Mouse (Mus musculus): ENCODE measurements around the gene Fgfr3.

The Fgfr3 gene

DNA sequence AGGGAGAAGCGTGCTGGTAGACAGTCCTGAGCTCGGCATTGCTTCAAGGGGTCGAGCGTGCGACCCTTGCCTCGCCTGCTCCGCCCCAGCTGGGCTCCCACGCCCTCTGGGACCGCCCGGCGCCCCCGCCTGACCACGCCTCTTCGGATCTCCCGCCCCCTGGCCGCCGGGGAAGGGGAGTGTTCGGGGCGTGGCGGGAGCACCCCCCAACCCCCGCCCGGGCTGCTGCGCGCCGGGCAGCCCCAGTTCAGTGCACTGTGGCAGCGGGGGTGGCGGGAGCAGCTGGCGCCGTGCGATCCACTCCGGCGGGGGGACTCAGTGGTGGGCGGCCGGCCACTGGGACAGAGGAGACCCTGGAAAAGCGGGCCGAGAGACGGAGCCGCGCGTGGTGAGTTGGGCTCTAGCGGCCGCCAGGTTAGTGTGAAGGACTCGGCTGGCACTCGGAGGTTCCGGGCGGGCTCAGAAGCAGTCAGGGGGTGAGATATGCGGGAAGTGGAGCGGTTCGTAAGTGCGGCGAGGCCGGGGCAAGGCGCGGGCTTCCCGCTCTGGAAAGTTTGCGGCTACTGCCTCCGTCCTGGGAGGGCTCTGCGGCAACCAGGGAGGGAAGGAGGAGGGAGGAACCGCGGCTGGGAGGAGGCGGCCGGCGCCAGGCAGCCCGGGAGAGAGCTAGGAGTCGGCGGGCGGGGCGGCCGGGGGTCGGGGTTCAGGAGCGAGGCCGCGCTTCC is at the start of gene Fgfr3:
Gene Fgfr3 (plus strand): TSS at position 134 of the 725 bp plus-strand sequence.
- no peak for DNase-seq (ENCODE audit: low spot score)

DNA sequence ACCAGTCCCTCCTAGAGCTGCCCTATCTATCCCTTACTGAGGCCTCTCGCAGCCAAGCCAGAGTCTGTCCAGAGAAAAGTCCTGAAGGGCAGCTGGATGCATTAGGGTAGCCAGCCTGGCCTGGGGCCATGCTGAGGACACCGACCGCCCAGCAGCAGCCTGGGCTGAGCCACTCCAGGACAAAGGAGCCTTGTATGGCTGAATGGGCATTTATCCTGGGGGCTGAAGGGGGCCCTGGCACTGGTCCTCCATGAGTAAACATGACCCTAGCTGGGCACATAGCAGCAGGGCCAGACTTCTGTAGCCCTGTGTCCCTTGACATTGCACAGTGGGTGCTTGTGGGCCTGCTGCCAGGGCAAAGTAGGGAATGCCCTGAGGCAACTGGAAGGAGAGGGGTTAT is 47.0 kb upstream of the Fgfr3 start:
- no peak for DNase-seq (ENCODE audit: low spot score)

DNA sequence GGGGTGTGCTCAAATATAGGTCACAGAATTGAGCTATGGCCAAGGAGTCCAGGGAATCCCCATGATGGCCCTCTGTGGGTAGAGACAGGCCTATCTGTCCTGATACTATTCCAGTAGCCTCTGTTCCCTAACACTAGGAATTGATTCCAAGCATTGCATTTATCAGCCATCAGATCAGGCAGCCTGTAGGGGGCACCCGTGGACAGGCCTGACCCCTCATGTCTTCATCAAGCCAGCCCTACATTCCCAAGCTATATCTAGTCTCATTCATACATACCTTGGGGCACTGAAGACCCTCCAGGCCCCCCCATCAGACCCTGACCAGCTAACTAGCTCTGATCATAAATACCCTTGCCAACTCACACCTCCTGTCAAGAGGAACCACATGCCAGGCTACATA is 45.5 kb upstream of the Fgfr3 start:
- no peak for DNase-seq (ENCODE audit: low spot score)

DNA sequence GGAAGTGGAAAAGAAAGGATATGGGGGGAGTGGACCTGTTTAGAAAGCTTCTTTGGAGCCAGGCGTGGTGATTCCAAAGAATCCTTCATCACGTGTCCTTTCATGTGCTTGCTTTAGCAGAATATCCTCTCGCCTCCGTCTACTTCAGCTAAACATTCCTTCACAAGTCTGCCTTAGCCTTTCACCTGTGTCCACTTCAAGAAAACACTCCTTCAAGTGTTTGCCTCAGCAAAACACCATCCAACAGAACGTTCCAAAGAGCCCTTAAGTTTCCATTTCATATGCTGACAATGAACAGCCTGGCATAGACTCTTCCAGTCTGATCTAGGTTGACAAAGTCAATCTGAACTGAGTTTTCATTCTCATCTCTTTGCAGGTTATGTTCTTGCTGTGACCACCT is 43.2 kb upstream of the Fgfr3 start:
- no peak for DNase-seq (ENCODE audit: low spot score)

DNA sequence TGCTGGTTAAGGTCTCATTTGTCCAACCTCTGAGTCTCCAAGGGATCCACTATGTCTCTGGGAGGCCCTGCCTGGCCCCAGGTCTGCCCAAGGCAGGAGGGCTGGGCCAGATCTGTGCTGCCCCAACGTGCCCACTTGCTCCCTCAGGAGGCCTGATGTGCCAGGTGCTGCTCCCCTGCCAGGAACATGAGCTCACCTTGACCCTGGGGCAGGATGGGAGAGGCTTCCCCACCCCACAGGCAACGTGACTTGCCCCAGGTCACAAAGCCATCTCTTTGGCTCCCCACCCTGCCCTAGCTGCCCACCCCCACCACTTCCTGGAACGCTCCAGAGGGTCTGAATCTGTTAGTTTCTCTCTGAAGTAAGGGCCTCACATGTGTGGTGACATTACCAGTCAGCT is 40.4 kb upstream of the Fgfr3 start:
- no peak for DNase-seq (ENCODE audit: low spot score)

DNA sequence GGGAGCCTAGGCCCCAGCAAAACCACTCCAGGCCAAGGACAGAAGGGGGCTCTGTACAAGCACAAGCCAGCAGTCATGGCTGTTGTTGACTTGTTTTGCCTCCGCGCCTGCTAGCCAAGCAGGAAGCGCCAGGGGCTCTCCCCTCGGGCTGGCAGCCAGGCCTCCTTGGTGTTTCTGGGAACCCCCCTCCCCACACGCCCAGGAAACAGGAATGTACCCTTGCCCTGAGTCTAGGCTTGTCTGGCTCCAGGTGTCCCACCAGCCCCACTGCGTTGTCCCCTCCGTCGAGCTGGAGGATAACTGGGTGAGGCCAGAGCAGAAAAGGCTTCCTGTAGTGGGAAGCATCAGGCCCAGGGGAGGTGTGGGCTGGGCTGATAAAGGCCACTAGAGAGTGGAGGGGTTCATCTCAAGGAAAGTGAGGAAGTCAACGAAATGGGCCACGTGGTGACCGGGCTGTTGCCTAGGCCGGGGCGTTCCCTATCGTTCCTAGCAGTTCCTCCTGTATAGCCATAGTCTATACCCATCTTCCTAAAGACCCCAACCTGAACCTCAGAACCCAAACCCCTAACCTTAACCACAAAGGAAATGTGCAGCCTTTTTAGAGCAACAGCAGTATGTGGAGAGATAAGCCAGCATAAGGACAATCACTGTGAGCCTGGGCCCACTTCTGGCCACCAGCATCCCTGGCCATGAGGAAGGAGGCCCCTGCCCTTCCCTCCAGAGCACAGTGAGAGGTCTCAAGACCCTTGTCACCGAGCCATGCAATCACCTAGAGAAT is 39.7 kb upstream of the Fgfr3 start:
- DNase-seq (ENCODE audit: low spot score) = no peak

DNA sequence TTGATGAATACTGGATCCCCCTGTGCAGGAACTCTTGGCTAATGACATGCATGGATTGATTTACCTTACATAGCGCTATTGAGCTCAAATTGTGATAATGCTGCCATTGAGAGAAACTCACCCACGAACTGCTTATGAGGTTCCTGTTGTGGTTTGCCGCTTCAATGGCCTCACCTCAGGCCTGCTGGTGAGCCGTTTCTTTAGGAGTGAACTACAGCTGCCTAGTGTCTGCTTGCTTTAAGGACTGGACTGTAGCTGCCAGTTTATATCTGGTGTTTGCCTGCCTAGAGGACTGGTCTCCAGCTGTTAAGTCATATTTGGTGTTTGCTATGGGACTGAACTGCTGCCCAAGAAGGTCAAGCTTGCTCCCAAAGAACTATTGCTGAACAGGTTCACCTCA is 38.5 kb upstream of the Fgfr3 start:
- no peak for DNase-seq (ENCODE audit: low spot score)

DNA sequence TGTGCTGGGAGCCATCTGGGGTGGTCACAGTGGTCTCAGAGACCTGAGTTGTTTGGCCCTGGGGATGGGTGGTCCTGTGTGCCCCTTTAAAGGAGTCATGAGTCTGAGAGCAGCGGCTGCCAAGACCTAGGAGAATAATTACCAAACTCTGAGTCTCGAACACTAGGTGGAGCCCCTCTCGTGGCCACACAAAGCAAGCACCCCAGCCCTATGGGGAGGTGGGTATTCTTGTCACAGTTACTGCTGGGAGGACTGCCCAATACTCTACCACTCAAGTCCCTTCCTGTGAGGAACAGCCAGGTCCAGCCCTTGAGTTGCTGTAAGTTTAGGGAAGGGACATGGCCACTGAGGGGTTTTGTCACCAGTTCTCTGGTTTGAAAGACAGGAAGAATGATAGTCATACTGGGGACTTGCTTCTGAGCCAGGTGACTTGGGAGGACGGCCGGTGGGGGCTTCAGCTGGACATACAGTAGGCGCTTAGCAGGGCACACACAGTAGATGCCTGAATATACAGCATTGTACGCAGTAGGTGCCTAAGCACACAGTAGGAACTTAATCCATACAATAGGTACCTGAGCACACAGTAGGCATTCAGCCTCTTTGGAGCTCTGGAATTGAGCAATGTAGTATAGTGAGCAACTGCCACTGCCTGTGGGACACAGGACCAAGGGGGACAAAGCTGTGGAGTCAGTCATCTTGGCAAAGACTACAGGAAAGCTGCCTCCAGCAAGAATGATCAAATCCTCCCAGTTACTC is 37.4 kb upstream of the Fgfr3 start:
- DNase-seq (ENCODE audit: low spot score) = no peak

DNA sequence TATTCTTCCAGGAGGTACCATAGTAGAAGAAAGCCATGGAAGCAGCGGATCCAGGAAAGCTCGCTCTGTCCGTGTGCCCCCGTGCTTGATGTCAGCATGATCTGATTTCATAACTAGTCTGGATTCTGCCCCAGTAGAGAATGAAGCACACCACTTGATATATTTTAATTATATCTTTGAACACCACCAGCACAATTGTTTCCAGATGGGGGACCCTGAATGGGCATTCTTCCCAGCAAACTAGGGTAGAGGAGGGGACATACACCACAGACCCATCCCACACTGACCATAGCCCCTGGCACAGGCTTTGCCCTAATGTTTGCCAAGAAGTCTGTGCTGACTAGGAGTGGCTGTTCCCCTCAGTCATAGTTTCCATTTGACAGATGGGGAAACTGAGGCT is 36.5 kb upstream of the Fgfr3 start:
- DNase-seq (ENCODE audit: low spot score) = no peak

DNA sequence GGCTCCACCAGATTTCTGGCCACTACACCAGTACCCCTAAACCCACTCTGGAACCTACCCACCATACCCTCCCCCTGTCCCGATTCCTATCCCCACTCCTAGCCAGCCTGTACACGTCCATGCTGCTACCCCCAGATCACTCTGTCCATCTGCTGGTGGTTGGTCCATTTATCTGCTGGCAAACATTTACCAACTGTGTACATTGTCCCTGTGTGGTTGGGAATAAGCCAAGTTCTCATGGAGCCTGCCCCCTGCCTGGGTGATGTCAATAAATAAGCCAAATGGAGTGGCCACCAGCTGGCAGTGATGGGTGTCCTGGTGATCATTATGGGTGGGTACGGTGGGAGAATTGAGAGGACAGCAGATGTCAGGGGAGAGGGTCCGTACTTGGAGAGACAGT is 34.3 kb upstream of the Fgfr3 start:
- DNase-seq (ENCODE audit: low spot score) = no peak

DNA sequence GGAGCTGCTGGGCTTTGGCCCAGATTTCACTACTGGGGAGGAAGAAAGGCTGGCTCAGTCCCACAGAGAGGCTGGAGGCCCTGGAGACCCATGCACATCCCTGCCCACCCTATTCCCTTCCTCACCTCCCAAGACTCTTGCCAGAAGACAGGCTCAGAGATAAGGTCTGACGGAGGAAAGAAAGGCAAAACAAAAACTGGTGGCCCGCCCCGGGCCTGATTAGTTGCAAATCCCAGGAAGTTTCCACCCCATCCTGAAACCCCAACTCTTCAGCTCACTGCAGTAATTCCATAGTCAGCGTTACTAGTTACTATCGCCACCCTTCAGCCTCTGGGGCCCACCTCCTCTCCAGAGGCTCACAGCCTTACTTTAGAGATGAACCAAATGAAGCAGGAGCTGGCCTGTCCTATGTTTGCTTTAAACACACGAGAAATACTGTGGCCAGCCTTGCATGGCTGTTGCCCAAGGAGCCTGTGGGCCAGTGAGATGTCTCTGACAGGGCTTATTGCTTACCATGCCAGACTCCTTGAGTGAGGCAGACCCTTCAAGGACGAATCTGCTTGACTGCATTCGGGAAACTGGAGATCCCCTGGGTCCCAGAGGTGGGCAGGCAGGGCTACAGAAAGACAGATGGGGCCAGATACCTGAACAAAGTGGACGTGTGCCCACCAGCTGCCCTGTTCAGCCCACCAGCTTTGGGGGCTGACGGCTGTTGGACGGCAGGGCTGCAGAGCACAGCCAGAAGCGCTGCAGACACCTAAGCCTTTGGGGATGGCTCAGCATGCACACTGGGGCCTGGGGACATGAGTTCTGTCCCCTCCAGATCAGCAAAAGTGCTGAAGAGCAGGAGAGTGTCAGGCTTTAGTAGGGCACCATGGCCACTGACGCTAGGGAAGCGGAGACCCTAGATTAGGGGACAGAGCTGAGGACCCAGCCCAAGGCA is 32.9 kb upstream of the Fgfr3 start:
- no peak for DNase-seq (ENCODE audit: low spot score)

DNA sequence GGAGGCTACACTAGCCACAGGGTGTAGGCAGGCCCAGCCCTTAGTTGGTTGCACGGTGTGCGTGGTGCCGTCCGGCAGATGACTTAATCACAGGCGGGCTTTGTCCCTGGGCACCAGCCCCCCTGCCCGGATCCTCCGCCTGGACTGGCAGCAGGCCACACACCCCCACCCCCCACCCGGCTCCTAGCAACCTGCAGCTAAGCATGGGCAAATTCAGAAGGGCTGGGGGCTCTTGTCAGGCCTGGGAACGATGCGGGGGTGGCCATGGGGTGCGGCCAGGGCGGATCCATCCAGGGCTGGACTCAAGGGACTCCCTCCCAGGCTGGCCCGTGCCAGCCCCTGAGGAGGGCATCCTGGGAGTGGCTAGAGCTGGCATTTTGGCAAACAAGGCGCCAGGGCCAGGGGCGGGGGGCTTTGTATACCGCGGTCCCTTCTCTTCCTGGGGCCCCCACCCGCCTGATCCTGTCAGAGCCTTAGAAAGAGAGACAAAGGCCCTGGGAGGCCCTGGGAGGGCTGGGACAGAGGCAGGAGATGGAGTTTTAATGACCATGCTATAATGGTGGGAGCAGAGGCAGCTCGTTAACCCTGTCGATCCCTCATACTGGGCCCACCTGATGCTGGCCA is 32.1 kb upstream of the Fgfr3 start:
- no peak for DNase-seq (ENCODE audit: low spot score)

DNA sequence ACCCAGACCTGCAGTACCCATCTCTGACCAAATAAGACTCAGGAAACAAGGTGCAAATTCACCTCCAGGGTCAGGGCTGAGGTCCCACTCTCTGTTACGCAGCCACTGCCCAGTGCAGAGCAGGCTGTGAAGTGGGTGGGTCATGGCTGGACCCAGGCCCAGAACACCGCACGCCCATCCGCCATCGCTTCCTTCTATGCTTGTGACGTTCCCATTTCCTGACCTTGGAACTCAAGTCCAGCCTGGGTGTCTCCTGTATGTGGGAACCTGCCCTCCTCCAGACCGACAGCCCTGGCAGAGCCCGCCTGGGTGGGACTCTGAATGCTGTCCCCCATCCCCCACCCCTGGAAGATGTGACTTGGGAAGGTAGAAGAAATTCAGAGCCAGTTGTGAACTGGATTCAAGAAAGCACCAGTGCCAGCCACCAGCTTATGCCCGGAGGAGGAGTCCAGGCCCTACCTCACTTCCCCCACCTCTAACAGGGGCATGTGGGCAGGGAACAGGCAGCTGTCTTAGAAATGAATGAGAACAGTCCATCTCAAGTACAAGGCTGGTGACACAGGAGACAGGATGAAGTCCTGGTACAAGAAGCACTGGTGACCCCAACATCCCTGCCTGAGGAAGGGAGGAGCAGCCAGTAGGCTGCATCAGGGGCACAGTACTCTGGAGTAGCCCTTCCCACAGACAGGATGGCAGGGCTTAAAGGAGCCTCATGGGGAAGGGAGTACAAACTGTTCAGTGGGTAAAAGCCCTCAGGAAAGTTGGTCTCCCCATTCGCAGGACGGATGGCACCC is 31.4 kb upstream of the Fgfr3 start:
- no peak for DNase-seq (ENCODE audit: low spot score)

DNA sequence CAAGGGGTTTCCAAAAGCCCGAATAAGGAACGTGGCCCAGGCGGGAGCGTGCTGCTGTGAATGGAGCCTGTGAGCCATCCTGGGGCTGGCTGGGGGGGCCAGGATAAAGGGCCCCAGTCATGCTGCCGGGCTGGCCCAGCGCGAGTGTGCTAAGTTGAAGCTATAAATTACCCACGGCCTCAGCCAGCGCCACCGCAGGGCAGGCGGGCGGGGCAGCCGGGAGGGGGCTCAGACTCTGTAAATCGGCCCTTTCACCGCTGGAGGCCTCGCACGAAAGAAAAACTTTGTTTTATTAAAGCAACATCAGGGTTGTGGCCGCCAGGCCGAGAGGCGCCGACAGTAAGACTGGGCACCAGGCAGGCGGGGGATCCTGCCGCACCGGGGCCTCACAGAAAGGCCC is 29.1 kb upstream of the Fgfr3 start:
- DNase-seq (ENCODE audit: low spot score) = no peak

DNA sequence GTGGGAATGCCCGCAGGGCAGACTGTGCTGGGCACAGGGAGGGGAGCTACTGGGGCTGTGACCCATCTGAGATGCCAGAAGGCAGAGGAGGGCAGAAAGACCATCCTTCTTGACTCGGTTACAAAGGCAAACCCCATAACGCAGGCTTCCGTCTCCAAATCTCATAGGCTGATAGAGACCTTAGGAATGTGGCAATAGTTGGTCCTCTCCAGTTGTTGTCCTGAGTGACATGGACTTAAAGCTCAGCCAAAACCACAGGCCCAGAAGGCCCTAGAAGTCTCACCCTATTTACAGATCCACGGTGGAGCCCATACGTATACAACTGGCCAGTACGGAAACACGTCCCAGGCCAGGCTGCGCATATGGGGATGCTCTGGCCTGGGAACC is 27.0 kb upstream of the Fgfr3 start:
- DNase-seq (ENCODE audit: low spot score) = no peak

DNA sequence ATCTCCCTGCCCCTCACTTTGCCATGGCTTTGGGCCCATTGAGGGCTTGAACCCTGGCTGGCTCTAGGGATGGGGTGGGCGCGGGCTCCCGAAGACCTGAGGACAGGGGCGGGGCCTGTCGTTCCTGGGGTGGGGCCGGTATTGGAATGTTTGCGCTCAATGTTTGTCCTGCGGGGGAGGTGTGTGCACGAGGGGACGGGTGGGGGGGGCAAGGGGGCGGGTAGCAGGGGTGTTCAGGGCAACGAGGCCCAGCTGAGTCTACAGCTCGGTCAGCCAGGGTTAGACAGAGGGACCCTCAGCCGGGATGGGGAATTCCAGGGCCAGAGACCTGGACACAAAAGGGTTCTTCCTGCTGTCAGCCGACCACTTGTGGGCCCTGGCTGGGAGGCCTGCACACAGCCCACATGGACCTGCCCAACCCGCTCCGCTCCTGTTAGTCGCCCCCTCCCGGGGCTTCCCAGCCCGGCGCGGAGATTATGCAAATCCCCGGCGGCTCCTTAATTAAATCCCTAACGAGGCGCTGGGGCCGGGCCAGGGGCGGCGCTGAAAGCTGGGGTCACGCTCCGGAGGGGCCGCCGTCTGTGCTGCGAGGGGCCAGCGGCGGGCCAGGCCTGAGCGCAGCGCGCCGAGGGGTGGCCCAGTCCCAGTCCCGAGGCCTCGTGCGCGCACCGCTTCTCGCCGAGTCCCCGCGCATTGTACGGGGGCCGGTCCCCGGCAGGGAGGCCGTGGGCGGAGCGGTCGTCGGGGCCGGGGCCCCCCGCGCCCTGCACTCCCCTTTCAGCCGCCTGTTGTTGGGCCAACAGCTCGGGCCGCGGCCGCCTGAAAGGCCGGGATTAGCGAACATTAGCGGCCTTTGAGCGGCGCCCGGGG is 26.4 kb upstream of the Fgfr3 start:
- no peak for DNase-seq (ENCODE audit: low spot score)

DNA sequence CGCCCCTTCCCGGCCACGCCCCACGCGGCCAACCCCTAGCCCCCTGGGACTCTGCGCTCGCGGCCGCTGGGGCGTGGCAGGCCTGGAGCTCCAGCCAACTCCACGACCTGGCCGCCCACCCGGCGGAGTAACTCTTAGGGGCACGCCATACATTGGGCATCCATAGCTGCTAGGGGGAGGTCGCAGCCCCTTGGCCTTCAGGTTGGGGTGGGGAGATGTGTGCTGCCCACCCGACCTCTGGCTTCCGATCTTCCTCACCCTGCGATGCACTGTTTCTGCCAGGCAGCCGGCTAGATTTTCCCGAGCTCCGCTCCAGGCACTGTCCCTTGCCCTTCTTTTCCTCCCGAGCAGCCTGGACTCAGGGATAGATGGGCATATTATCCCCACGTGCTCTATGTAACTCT is 25.8 kb upstream of the Fgfr3 start:
- no peak for DNase-seq (ENCODE audit: low spot score)

DNA sequence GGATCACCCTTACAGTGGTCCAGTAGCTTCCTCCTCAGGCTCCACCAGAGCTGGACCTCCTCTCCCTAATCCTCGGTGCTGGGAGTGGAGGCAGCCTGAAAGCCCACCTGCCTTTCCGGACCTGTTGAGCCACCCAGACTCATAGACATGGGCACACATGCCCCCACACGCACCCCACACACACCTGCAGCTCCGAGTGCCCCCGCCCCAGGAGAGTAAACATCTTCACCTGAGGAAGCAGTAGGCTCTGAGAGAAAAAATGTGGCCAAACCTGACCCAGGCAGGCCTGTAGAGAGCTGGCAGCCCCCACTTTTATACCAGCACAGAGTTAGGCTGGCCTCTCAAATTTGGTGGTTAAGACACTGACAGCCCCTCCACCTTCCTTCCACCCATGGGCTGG is 25.0 kb upstream of the Fgfr3 start:
- DNase-seq (ENCODE audit: low spot score) = no peak

DNA sequence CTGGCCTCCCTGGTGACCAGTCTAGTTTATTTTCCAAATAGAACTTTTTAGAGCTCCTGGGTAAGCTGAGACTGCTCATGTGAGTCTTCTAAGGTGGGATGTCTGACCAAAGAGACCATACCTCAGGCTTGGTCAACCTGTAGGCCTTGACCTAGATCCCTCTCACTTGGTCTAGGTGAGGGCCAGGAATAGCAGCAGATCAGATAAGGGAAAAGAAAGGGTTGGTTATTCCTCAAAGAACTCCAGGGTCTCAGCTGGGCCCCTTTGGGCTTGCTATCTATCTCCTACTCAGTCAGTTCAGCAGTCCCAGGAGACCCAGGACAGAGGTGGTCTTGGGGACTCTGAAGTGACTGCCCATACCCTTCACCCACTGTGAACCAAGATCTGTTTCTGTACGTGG is 23.9 kb upstream of the Fgfr3 start:
- no peak for DNase-seq (ENCODE audit: low spot score)

All from layer of hippocampus, adult 9-10 months (tissue).